Mouse (Mus musculus) kidney, postnatal 0 days (tissue): Measurements from ENCODE around the gene Gm17657. TPM values are rescaled to one million over a fixed set of nuclear protein-coding genes. Genes with fewer than 3 reads are reported as not detected.

Experiments
- ATAC-seq: fragments of 200-750 bp; cut with Nextera tagmentation; replicated peaks from 2 replicates; pipeline ENCODE4 v1.8.0; 2017; ENCODE audit warnings: low read depth, moderate number of reproducible peaks, moderate TSS enrichment, moderate library complexity; ENCODE audit not compliant: low FRiP score
- DNase-seq: peaks from one replicate; pipeline ENCODE4 v3.0.0-alpha.2; 2016; ENCODE audit warnings: low spot score
- H3K27ac ChIP-seq: fragments of 300-500 bp; sonication (generic); 2 replicates; pipeline ENCODE4 v1.5.1; 2014; ENCODE audit warnings: mild to moderate bottlenecking
- H3K27me3 ChIP-seq: fragments of 300-500 bp; sonication (generic); 2 replicates; pipeline ENCODE4 v1.6.1; 2014; ENCODE audit warnings: low read length, mixed read lengths; ENCODE audit not compliant: insufficient read depth
- H3K36me3 ChIP-seq: fragments of 300-500 bp; sonication (generic); 2 replicates; pipeline ENCODE4 v1.6.1; 2014; ENCODE audit warnings: low read length, mixed read lengths; ENCODE audit not compliant: insufficient read depth
- H3K4me1 ChIP-seq: fragments of 300-500 bp; sonication (generic); replicated peaks from 2 replicates; pipeline ENCODE4 v1.6.1; 2014; ENCODE audit warnings: antibody characterized with exemption, low read length, mixed read lengths; ENCODE audit not compliant: insufficient read depth
- H3K4me2 ChIP-seq: fragments of 300-500 bp; sonication (generic); 2 replicates; pipeline ENCODE4 v1.6.1; 2014; ENCODE audit warnings: mild to moderate bottlenecking, low read length, moderate library complexity, mixed read lengths
- H3K4me3 ChIP-seq: fragments of 300-500 bp; sonication (generic); replicated peaks from 2 replicates; pipeline ENCODE4 v1.5.1; 2014; ENCODE audit warnings: low read depth, low read length
- H3K9ac ChIP-seq: fragments of 300-500 bp; sonication (generic); 2 replicates; pipeline ENCODE4 v1.6.1; 2014; ENCODE audit warnings: low read depth, low read length
- H3K9me3 ChIP-seq: fragments of 300-500 bp; sonication (generic); replicated peaks from 2 replicates; pipeline ENCODE4 v1.6.1; 2016; ENCODE audit warnings: low read length, inconsistent platforms, mixed read lengths
- CTCF ChIP-seq: IDR thresholded peaks from 2 replicates; pipeline ENCODE4 v1.5.1; 2016; ENCODE audit warnings: antibody characterized with exemption, low read depth, mild to moderate bottlenecking, moderate library complexity
- WGBS: fragments of 180-500 bp; shearing (Covaris S2); extraction: QIAGEN DNeasy Blood & Tissue Kit; methylation state at CpG from one replicate; pipeline ENCODE4 v1.1.7; 2014; 5-methylcytosine and 5-hydroxymethylcytosine counted together
- polyA plus RNA-seq: library from polyadenylated mRNA; unstranded; fragments of >200 nt; fragmentation: Nextera tagmentation; extraction: Ambion mirVana; gene quantifications from 2 replicates; pipeline ENCODE4 v1.2.1, GENCODE M21; 2015

Gene Gm17657
- polyA plus RNA-seq, 1 experiment from 2014 or later, result not detected

DNA sequence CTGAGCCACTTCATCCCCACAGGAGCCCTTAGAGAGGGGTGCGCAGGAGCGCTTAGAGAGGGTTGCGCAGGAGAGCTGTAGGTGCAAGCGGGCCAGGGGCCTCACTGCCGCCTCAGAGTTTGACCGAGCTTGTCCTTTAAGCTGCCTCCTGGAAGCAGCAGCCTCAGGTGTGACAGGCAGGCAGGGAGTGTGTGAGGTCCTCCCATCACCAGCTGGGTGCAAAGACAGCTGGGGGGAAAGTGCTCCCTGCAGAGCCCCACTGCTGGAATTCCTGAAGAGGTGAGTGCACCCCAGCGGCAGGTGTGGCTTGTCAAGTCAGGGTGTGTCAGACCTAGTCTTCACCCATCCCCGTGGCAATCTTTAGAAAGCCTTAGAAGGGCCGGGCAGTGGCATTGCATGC lies 37.5 kb upstream of the Gm17657 start:
- Histone ChIP-seq H3K9ac (no peak overlapping the region), H3K4me3 (no peak overlapping the region), H3K36me3 (peaks cover 22% of the 10 kb centered on the region), H3K4me1 (no peaks in the 10 kb centered on the region), H3K27me3 (no peaks in the 10 kb centered on the region), H3K4me2 (no peak overlapping the region), H3K9me3 (no peaks in the 10 kb centered on the region), H3K27ac (no peak overlapping the region)
- ATAC-seq (no peak), DNase-seq (no peak)
- 82% methylated on average over 9 of the region's 9 CpGs for WGBS
- TF ChIP-seq CTCF, result no peak

DNA sequence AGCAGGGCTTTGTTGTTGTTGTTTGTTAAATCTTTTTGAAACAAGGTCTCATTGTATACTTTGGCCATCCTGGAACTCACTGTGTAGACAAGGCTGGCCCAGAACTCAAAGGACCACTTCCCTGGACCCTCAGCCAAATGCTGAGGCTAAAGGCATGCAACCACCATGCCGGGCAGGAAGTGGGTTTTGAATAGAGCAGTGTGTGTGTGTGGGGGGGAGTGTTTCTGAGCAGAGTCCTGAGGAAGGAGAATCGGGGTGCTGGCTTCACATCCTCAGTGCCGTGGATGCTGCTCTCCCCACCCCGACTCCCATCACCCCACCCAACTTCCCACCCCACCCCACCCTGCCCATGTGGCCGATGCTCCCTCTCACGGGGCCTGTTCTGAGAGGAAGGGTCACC lies 36.0 kb upstream of the Gm17657 start:
- no peak for TF ChIP-seq CTCF
- no peaks in the 10 kb centered on the region for H3K27me3 ChIP-seq
- 89% methylated on average over 6 of the region's 6 CpGs for WGBS
- peaks cover 22% of the 10 kb centered on the region for H3K36me3 ChIP-seq
- DNase-seq (no peak), ATAC-seq (no peak)
- H3K27ac ChIP-seq, result no peak overlapping the region
- no peaks in the 10 kb centered on the region for H3K9me3 ChIP-seq
- no peak overlapping the region for H3K4me2 ChIP-seq
- no peak overlapping the region for H3K4me3 ChIP-seq
- no peak overlapping the region for H3K9ac ChIP-seq
- H3K4me1 ChIP-seq, result no peaks in the 10 kb centered on the region

DNA sequence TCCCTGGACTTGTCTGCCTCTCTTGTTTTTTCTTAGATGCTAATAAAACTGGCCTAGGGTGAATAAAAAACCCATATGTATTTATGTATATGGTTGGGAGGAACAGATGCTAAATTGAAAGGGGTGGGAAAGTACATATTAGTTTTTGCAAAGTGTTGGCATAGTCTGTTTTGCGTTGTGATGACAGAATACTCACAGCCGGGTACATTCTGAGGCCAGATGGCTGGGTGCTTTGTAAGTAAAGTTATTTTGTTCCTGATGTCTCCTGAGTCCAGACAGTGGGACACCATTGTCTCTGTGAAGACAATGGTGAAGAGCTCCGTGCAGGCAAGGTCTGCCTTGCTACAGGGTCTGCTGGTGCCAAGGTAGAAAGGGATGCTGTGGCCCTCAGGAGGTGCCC lies 35.3 kb upstream of the Gm17657 start:
- no peaks in the 10 kb centered on the region for H3K9me3 ChIP-seq
- H3K9ac ChIP-seq, result no peak overlapping the region
- H3K4me2 ChIP-seq, result no peak overlapping the region
- H3K27ac ChIP-seq, result no peak overlapping the region
- no peaks in the 10 kb centered on the region for H3K27me3 ChIP-seq
- 95% methylated on average over 3 of the region's 3 CpGs for WGBS
- DNase-seq (no peak), ATAC-seq (no peak)
- H3K36me3 ChIP-seq, result peaks cover 26% of the 10 kb centered on the region
- no peak overlapping the region for H3K4me3 ChIP-seq
- TF ChIP-seq CTCF, result no peak
- no peaks in the 10 kb centered on the region for H3K4me1 ChIP-seq

DNA sequence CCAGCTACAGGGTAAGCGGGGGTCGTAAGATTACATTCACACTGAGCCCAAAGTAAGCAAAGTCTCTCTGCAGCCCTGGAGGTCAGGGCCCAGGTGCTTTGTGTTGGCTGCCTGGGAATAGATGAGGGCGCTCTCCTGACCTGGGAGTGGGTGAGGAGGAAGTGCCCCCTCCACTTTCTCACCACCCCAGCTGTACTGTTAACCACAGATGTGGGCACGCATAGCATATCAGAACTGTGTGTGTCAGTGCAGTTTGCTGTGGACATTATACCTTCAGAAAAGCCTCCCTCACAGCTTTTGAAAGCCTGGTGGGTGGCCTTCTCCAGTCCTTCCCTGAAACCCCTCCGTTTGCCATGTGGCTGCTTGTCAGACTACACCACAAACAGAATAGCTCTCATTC lies 34.9 kb upstream of the Gm17657 start:
- 82% methylated on average over 5 of the region's 5 CpGs for WGBS
- H3K4me2 ChIP-seq, result no peak overlapping the region

DNA sequence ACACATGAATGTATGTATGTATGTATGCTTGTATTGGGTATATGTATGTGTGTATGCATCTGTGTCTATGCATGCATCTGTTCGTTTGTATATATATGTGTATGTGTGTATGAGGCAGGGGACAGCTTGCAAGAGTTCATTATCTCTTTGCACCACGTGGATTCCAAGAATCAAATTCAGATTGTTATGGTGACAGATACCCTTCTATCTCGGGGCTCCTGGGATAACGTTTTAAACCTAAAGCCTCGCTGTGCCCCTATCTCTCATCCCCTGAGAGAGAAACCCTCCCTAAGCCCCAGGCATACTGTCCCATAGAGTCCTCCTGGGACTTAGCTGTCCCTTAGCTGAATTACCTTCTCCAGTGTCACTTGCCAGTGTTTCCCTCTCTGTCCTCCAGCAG lies 34.1 kb upstream of the Gm17657 start:
- no peak for DNase-seq
- no peak for ATAC-seq
- H3K9ac ChIP-seq, result no peak overlapping the region
- WGBS, result 87% methylated on average over 5 of the region's 5 CpGs
- no peaks in the 10 kb centered on the region for H3K9me3 ChIP-seq
- peaks cover 34% of the 10 kb centered on the region for H3K36me3 ChIP-seq
- TF ChIP-seq CTCF, result no peak
- H3K4me1 ChIP-seq, result no peaks in the 10 kb centered on the region
- H3K4me3 ChIP-seq, result no peak overlapping the region
- H3K27ac ChIP-seq, result no peak overlapping the region
- no peak overlapping the region for H3K4me2 ChIP-seq
- no peaks in the 10 kb centered on the region for H3K27me3 ChIP-seq

More for the DNA sequence above, 34.9 kb upstream of the Gm17657 start:
- H3K36me3 ChIP-seq, result peaks cover 28% of the 10 kb centered on the region
- H3K4me1 ChIP-seq, result no peaks in the 10 kb centered on the region
- no peak overlapping the region for H3K27ac ChIP-seq
- DNase-seq (no peak), ATAC-seq (no peak)
- H3K4me3 ChIP-seq, result no peak overlapping the region
- H3K9ac ChIP-seq, result no peak overlapping the region
- H3K27me3 ChIP-seq, result no peaks in the 10 kb centered on the region
- no peaks in the 10 kb centered on the region for H3K9me3 ChIP-seq
- no peak for TF ChIP-seq CTCF

- no peaks in the 10 kb centered on the region for H3K27me3 ChIP-seq
- peak; percentile 57; the same call in 1 of the 2 replicates for ATAC-seq
- no peak overlapping the region for H3K27ac ChIP-seq
- H3K4me1 ChIP-seq, result no peaks in the 10 kb centered on the region
- DNase-seq, result no peak
- H3K4me3 ChIP-seq, result no peak overlapping the region
- 93% methylated on average over 4 of the region's 4 CpGs for whole genome bisulfite sequencing
- H3K9me3 ChIP-seq, result no peaks in the 10 kb centered on the region
- H3K4me2 ChIP-seq, result no peak overlapping the region
- H3K36me3 ChIP-seq, result peaks cover 46% of the 10 kb centered on the region
- H3K9ac ChIP-seq, result no peak overlapping the region
- TF ChIP-seq CTCF, result no peak
Observed at GRCm38 (mm10) chr17:29579579-29580126, 30.2 kb upstream of the Gm17657 start.

DNA sequence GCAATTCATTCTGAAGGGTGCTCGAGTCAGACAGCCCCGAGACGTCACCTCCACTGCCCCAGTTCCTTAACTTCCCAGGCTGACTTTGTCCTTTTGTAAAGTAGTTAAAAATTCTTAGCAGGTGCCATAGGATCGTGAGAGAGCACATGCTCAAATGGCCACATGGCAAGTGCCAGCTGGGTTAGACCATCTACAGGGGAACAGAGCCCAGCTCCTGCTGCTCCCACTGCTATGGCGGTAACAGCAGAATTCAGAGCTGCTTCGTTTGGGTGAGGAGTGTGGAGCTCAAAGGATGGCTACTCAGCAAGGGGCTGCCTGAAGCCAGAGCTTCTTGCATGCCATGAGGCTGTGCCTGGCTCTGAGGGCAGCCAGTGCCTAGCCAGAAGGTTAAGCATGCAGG lies 20.4 kb upstream of the Gm17657 start:
- no peak overlapping the region for H3K4me3 ChIP-seq
- DNase-seq (no peak), ATAC-seq (no peak)
- peaks cover 31% of the 10 kb centered on the region for H3K36me3 ChIP-seq
- no peaks in the 10 kb centered on the region for H3K4me1 ChIP-seq
- no peak for TF ChIP-seq CTCF
- WGBS, result 90% methylated on average over 6 of the region's 6 CpGs
- H3K4me2 ChIP-seq, result no peak overlapping the region
- H3K9me3 ChIP-seq, result no peaks in the 10 kb centered on the region
- H3K27me3 ChIP-seq, result no peaks in the 10 kb centered on the region
- H3K27ac ChIP-seq, result no peak overlapping the region
- no peak overlapping the region for H3K9ac ChIP-seq
